Mouse (Mus musculus) ovary, postnatal 36 days (tissue): Measurements from ENCODE around the gene Spock3.
"Not testable (repeated sequence)": the region's sequence is repeated elsewhere in the genome, so short reads cannot be mapped to it uniquely, and the experiment has no call there.

ENCODE experiments used
- DNase-seq: peaks from one replicate; pipeline ENCODE4 v3.0.0; 2022; ENCODE audit warnings: low spot score, mixed read lengths

Spock3 gene

DNA sequence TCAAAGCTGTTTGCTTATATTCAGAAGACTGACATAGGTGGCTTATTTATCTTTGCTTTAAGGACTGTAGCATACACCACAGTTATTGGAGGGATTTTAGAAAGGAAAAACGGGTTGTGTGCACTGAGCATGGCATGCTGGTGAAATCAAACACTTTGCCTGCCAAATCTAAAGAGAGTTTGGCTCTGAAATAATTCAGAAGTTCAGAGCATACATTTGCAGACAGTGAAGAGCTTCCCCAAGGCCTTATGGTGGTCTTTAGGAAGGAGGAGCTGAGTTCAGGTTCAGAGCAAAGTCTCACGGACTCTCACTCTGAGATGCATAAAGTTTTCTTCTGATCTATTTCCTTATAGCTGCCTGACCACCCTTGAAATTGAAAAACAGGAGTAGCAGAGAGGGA is at the start of gene Spock3:
Gene Spock3, plus strand, starts transcription at position 301 of the 400 bp plus-strand sequence.
- DNase-seq, result no peak

DNA sequence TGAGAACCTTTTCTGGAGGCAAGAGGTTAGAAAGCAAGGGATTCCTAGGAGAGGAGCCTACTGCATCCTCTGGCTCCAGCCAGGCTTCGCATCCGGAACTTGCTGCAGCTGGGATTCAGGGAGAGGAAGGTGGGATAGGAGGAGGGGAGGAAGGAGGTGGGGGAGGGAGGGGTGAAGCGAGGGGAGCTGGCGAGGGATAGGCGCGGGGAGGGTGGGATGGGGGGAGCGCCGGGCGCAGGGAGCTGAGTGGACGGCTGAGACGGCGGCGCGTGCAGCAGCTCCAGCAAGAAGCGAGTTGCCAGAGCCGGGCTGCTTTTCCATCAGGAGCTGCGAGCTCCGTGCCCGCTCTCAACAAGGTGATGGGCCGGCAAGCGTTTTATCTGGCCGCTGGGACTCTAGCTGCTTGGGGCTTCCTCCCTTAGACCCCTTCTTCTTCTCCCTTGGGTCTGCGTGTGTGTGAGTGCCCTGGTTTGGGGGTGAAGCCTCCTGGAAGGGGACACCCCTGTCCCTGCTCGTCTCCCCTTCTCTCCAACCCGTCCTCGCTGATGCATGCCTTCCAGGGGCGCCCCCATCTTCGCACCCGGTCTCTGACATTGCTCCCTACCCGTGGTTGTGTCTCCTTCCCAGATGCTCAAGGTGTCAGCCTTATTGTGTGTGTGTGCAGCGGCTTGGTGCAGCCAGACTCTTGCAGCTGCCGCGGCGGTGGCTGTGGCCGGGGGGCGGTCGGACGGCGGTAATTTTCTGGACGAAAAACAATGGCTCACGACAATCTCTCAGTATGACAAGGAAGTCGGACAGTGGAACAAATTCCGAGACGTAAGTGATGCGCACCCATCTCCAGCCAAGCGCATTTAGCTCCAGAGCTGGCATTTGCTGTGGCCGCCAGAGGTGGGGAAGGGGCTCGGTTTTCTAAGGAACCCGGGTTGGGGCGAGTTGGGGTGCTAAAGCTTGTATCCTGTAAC is 645 bp downstream of the Spock3 start:
- DNase-seq, result peak; percentile 20

- no peak for DNase-seq
Observed at GRCm38 (mm10) chr8:62952481-62952880, 1.7 kb downstream of the Spock3 start.

DNA sequence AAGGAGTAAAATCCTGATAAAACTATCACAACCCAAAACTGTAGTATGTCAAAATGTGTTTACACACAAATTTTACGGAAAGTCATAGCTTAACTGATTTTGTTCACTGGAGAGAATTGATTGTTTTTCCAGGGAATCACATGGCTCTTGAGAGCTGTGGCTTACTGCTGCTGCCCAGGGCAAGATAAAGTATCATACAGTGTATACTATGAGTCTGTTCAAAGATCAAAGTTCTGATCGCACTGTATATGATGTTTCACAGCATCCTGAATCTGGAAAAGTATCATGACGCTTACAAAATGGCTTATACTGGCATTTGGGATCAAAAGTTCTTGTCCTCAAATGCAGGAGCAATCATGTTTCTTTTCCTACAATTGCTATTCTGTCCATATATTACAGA is 11.8 kb downstream of the Spock3 start:
- no peak for DNase-seq

DNA sequence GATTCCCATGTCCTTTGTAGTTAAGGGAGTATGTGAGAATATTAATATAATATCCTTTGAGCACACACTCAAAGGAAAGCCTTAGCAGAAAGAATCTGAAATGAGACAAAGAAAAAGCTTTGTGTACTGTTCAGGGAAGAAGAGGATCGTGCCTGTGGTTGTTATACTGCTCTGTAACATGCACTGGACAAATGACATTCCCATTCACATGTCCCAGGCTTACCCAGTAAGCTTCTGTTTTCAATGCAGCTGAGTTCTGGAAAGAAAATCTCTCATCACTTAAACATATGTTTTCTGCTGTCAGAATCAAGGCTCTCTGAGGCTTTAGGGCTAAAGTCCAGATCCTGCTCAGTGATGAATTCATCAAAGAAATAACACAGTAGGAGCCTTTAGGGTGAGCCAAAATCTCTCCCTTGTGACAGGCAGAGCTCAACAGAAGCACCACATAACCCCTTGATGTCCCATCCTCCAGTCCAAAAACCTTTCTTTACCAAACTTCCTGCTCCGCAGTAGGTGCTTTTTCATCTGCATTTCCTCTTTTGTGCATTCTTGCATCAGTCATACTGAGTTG is 19.1 kb downstream of the Spock3 start:
- no peak for DNase-seq

DNA sequence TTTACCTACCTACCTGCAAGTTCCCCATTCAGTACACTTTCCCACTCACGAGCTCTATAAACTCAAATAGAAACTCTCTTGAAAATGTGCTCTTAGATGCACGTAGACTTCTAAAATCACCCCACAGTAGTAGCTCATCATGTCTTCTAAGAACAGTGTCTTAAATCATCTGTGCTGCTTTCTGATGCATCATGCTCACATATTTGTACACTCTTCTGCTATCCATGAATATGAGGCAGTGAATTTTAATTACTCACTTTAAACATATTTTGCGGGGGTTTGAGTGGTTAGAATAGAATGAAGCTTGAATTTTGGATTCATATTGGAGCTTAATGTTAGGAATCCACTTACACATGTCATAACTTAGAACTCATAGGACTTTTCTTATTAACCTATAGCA is 138.2 kb downstream of the Spock3 start:
- DNase-seq, result no peak

GRCm38 (mm10) chr8:63098200-63098599 is 147.4 kb downstream of the Spock3 start:
- DNase-seq, result no peak

DNA sequence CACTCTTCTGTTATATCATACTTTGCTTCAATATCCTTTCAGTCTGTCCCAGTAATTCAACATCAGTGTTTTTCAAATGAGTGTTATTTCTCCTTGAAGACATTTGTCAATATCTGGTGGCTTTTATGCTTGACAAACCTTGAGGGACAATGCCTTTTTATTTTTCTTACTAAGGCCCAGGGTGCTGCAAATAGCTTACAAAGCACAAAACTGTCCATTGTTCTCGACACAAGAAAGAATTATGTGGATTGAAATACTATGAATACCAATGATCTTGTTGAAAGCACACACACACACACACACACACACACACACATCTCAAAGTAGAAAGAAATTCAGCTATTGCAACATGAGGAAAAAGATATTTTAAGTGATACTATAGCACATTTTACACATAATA is 159.0 kb downstream of the Spock3 start:
- DNase-seq, result no peak

DNA sequence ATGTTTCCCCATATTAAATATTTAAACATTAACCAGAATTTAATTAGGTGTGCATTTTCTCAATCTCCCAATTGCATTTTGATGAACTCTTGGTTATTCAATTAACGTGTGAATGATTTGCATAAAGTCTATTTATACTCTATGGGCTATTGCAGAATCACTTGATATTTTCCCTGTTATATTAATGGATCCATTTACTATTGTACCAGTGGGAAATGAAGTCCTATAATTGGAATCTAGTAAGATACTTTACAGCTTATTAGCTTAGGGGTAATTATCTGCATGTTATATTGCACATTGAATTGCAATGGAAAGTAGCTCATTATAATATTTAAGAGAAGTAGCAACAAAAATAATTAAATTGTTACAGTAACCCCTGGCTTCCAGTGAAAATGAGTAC is 162.1 kb downstream of the Spock3 start:
- DNase-seq, result no peak

DNA sequence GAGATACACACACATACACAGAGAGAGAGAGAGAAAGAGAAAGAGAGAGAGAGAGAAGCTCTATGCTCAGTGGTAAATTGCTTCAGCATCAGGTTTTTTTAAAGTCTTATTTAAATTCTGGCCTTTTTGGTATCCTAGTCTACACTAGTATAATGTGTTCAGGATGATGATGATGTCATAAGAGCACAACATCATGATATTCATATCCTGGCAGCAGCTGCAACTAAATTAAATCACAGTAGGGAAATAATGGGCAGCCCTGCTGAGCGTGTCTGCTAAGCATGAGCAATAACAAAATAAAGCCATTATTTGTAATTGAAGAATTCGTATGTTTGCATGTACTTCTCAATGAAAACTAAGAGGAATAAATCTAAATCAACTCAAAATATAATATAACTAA is 169.7 kb downstream of the Spock3 start:
- no peak for DNase-seq

GRCm38 (mm10) chr8:63135406-63135805 is 184.6 kb downstream of the Spock3 start:
- no peak for DNase-seq

DNA sequence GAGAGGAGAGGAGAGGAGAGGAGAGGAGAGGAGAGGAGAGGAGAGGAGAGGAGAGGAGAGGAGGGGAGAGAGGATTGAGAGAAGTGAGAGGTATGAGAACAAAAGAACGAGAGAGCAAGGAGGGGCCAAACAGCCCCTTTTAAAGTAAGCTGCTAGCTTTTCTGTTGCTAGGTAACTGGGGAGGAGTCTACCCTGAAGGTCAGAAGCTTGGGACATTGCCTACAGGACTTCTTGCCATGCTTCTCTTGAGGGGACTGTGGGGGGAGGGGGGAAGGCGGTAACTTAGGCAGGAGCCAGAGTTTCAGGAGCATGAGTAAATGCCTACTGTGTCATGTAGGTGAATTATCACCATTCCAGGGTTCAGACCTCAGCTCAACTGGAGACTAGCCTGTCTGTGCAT is 213.1 kb downstream of the Spock3 start:
- DNase-seq, result not testable (repeated sequence)

DNA sequence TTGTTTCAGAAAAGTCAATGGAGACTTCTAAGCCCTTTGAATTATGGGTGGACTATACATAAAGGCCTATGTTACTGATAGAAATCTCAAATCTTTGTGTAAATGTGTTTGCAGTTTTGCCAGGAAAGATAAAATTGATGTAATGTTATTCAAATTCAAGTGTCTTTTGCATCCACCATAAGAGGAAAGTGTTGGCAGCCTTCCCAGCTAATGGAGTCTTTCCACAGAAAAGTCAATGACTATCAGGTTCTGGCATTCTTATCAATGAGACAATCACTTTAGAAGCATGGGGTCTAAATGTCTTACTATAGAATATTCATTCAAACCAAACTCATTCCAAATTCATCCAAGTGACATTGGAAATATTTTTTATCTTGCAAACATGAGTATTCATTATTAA is 214.5 kb downstream of the Spock3 start:
- DNase-seq, result no peak

- no peak for DNase-seq
Observed at GRCm38 (mm10) chr8:63169956-63170355, 219.1 kb downstream of the Spock3 start.

GRCm38 (mm10) chr8:63181272-63181671 is 230.5 kb downstream of the Spock3 start:
- DNase-seq, result no peak

GRCm38 (mm10) chr8:63258812-63259385 is 308.1 kb downstream of the Spock3 start:
- DNase-seq, result no peak

- DNase-seq, result peak; percentile 5
Observed at GRCm38 (mm10) chr8:63262516-63262915, 311.7 kb downstream of the Spock3 start.

DNA sequence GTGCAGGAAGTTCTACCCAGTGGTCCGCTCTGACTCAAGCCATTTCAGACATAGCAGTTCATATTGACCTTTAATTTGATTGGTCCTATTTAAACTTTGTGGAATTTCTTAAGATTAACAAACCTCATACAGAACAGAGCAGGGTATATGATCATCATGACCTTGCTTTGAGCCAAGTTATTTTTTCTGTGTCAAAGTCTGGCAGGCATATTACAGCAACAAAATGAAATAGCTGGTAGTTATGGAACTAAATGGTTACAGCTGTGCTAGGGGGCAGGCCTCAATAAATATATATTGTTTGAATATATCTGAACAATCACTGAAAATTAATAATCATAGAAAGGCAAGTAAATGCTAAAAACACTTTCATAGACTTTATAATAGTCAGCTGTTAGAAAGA is 384.6 kb downstream of the Spock3 start:
- no peak for DNase-seq

GRCm38 (mm10) chr8:63368580-63368979 is 417.8 kb downstream of the Spock3 start:
- no peak for DNase-seq

DNA sequence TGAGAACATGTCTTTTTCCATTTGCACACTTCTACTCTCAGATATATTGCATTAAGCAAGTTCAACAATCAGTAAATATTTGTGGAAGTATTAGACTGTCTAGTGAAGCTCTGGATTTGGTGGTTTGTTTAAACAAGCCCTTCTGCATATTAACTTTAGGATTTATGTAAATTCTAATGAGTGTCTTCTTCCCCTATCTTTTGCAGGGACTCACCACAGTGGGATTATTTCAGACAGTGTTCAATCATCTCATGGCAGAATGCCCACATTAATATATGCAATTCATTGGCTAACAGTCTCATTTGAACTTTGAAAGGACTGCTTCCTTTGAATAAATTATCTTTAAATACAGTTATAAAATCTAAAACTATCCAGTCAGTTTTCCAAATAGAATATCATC is 446.9 kb downstream of the Spock3 start:
- DNase-seq, result no peak
